Mouse (Mus musculus) erythroid progenitor cell, adult 5-6 weeks (primary cell): ENCODE measurements around the gene Masp1. TPM values are rescaled to one million over a fixed set of nuclear protein-coding genes. Genes with fewer than 3 reads are reported as not detected.

Experiments used
- ATAC-seq: replicated peaks from 2 replicates; pipeline ENCODE4 v1.8.0; 2016; ENCODE audit warnings: moderate number of reproducible peaks, mild to moderate bottlenecking, moderate TSS enrichment, inconsistent platforms; ENCODE audit not compliant: poor library complexity, low FRiP score, severe bottlenecking
- total RNA-seq, 2 experiments: library from RNA; stranded (forward) in 1 of 2; stranded (reverse) in 1 of 2; fragments of 150-400 nt in 1 of 2; fragments of 186-747, 209-891 nt in 1 of 2; gene quantifications; 2 replicates each; pipeline versions ENCODE4 v1.2.3 to v1.2.4; 2015 to 2017; ENCODE audit warnings: low replicate concordance in 2 of 2

The Masp1 gene
- total RNA-seq, 2 experiments from 2014 or later = not detected

DNA sequence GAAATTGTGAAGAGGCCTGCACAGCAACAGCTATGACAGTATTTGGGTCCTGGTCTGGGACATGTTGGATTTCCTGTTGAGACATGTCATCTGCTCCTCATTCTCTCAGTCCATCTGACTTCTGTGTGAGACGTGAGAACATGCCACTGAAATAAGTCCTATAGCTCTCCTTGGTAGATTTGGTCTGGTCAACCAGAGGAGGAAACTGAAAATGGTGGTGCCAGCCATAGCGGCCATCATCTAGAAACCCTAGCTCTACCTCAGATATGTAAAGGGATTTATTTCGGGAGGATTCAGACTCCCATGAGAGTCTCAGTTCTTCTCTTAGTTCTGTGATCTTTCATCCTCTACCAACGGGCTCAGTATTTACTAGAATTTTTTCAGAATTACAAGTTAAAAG lies 45.0 kb downstream of the Masp1 start:
- no peak for ATAC-seq

DNA sequence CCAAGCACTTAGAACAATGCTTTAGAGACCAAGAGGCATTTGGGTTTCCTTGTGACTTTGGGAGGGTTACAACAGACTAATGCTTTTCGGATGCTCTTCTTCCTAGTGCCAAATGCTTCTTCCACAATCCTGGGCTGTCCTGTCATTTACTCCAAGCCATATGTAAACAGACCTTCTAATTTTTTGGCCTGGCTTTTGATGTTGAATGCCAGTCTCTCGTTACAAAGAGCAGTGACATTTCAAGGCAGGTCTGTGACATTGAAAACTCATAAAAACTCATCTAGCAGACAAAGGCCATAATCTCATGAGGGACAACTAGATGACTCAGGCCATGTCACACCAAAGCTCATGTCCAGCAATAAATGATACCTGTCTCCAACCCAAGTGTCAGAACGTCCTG lies 48.6 kb downstream of the Masp1 start:
- ATAC-seq = no peak

DNA sequence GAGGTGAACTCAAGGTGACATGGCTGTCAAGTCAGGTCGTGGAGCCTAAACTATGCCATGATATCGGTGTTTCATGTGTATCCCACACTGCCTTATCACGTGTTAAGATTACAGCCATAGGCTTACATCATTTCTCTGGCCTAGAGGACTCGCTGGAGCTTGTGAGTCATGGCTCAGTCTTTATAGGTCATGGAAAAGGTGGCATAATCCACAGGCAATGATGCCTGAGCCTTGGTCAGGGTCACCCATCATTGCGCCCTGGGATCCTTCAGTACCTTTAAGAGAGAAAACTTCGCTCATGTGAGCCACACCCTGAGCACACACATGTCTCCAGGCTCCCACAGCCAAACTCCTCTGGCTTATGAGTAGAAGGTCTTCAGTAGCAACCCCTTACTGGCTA lies 49.1 kb downstream of the Masp1 start:
- no peak for ATAC-seq

DNA sequence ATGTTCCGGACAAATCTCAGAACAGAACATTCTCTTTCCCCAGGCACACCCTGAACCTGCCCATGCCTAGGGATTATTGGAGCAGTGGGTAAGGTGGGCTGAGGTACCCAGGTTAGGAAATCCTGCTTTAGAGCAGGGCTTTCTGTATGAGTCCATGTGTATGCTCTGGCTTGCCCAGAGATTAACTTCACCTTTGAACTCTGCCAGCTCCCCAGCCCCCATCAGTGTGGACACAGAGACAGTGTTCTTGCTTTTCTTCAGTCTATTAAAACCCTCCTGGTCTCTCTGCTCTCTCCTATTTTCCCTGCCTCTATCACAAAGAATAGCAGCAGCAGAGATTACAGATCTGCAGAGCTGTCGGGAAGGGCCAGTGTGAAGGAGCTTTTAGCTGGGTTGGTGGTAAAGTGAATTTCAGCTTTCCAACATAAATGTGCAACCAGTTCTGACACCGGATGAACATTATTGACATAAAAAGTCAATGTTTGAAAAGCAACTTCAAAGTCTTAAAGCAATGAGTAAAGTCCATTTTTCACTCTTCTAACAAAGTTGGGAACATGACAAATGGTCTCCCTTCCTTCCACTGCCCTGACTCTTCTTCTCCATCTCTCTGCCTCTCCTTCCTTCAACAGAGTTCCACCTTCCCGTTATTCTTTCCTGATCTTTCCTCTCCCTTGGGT lies 56.8 kb downstream of the Masp1 start:
- ATAC-seq = no peak

DNA sequence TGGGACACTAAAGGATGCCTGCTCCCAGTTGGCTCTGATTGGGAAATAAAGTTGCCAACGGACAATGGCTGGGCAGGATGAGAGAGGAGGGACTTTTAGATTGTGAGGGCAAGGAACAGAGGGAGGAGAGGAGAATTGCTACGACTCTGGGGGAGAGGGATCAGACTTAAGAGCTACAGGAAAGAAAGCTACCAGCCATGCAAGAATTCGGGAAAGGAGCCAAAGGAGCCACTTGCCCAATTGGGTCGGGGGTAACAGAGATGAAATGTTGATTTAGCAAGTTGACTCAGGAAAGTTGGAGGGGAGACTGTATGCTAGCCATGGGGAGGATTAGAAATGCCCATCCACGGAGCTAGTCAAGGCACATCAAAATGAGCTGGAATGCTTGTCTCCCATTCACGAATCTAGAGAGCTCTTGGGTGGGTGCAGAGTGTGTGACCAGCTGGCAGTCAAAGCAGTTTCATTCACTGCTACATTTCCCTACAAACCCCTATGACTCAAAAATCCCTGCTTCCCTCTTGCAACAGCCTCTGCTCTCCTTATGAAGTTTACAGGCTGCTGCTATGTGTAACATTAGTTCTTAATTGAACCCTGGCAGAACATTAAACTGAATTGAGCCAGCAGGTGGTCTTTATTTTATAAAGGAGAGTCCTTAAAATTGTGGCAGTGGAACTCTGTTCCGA lies 61.6 kb downstream of the Masp1 start:
- no peak for ATAC-seq

DNA sequence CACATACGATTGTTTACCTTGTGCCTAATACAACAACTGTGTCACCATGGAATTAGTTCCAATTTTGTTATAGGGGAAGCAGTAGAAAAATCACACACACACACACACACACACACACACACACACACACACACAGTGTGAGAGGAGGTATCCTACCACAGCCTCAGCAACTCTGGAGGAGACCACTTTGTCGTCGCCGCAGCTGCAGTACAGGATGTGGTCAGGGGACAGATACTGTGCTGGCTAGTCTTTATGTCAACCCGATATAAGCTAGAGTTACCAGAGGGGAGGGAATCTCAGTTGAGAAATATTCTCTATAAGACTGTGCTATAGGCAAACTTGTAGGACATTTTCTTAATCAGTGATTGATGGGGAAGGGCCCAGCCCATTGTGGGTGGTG lies 63.3 kb downstream of the Masp1 start:
- no peak for ATAC-seq

DNA sequence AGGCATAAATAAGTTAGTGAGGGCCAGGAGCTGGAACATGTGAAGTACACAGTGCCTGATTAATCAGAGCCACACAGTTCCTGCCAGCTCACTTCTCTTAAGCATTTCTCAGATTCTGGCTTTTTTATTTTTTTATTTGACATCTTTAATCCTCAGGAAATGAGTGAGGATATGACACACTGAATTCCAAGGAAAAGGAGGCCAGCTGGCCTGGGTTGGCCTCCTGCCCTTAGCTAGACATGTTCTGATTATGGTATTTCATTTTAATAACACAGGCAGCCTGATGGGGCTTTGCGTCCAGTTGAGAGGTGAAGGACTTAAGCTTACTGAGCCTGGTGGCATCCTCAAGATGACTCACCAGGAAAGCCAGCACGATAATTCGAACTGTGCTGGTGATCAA lies 64.1 kb downstream of the Masp1 start:
- no peak for ATAC-seq

DNA sequence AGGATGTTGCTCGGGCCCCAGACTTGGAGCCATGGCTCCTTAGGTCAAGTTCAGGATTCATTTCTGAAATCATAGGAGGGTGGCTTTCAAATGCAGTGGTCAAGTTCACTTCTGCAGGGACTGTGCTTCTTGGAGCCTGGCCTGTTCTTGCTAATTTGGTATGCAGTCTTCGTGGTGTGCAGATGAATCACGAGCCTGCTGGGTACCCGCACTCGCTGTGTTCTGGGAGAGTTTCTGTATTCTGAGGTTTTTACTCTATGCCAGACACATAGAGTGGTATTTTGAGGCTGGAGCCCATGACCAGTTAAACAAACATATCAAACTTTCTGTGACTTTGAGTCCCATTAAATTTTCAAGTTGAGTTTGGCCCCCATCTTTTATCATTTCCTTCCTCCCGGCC lies 66.2 kb downstream of the Masp1 start:
- ATAC-seq = no peak

DNA sequence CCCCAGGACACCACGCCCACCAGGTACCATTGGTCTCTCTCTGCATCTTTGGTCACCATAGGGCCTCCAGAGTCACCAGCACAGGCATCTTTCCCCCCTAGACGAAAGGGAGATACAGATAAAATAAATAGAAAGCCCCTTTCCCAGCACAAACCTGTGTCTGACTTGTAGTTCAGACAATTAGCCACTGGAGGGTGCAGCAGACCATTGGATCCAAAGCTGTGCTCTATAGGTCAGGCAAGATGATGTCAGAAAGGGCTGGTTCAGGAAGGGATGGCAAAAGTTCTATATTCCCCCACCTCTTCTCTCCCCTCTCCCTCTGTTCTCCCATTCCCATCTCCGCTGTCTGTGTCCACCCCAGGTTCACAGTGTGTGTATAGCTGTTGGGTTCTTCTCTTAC lies 68.1 kb downstream of the Masp1 start:
- ATAC-seq = no peak

DNA sequence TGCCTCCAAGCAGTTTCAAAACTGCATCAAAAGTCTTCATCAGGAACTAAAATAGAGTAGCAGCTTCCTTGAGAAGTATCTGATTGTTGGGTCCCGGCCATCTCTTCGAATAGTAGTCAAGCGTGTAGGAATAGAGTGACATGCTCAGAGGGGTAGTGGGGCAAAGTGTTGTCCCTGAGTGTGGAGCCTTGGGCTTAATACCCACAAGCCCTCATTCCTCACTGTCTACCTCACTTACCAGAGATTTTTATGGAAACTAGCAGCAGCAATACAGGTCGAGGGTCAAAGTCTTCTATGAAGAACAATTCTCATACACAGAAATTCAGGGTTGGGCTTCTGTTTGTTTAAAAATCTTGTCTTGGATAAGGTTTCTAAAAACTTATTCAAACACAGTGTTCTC lies 69.8 kb downstream of the Masp1 start:
- no peak for ATAC-seq

DNA sequence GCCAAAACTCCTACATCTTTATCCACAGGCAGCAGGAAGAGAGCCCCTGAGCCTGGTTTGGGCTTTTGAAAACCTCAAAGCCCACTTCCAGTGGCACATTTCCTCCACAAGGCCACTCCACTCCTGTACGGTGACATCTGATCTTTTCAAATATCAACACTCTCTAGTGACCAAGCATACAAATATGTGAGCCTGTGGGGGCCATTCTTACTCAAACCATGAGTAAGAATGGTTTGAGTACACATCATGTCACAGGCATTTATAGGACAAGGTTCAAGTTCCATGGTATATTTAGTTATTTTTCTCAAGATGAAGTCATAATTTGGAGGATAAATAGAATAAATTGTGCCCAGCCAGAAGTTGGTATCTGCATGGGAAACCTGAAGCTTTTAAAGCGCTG lies 70.7 kb downstream of the Masp1 start:
- ATAC-seq = no peak

DNA sequence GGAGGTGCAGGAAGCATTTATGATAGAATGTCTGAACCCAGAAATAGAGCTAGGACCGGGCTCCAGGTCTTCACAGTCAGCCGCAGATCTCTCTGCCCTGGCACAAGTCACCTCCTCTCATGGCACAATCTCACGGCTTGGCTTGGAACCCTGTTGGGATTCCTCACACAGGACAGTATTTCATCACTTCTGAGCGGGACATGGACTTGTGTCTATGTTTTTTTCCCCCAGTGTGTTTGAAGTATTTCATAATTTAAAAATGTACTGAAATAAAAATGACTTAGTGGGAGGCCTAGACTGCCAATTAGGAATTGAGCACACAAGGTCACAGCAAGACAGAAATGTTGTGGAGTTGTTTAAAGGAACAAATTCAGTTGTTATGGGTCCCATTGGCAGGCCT lies 76.4 kb downstream of the Masp1 start:
- no peak for ATAC-seq

DNA sequence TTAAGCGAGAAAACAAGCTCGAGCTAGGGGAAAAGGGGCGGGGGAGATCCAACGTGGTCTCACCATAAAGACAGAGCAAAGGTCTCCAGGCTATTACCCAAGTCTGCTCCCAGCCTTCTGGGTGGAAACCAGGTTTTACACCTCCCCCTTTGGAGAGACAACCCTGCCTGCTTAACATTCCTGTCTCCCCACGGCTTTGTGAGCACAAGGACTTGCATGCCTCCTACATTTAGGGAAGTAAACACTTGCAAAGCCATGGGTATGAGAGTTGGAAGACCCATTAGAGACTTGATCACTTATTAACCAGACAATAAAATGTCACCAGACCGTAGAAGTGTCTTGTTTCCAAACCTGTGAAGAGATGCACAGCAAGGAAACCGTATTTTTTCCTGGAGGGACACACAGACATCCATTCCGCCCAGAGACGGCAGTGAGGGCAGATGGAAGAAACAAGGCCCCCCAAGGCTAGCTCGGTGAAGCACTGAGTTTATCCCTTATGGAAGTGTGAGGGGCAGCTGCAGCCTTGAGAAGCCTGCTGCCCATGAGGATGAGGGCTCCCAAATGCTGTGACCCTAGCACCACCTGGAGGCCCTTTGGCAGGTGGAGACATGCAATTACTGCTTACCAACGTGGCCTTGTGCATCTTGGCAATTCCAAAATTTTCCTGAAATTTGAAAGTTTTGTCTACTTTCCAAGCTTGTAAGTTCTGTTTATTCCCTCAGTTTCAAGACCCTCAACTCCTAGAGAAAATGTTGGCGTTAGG lies 83.0 kb downstream of the Masp1 start:
- ATAC-seq = no peak

DNA sequence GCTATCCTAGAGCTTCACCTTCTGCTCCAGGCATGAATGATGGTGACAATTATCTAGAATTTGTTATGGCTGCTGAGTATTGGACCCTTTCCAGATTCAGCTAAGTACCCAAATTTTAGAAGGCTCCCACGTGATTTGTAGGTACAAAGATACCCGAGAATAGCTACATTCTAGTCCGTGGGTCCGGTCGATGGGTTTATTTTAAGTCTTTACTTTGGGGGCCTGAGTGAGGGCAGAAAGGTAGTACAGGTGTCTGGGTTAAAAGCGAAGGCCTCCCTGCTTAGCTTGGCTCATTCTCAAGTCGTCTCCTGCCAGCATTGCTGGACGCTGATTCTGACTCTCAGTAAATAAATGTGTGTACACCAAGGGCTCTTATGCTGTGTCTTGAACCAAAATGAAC lies 90.6 kb downstream of the Masp1 start:
- no peak for ATAC-seq

DNA sequence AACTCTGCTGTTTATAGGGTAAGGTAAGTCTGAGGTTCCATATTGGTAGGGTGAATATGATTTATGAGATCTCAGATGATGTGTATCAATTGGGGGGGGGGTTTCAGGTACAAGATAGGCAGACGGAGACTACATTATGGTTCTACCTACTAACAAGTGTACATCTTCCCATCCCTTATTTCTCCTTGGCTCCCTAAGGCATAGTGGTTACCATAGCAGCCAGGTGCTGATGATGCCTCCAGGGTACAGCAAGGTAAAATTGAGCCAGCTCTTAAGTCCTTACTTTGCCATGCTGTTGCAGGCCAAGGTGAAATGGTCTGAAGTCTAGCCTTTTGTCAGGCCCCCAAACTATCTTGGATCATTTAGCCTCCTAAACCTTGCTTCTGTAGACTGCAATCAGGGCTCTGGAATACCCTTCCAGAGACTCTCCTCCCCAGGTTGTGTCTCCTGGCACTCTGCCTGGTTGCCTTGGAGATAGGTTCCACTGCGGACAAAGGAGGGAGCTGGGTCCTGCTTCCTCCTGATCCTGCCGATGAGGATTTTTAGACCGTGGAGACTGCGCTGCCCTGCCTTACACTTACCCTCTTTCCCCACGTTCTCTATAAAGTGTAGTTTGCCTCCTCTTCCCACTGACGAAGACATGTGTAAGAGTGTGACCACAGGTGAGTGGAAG lies 91.8 kb downstream of the Masp1 start, which contains the start of gene Rtp1:
TSS of gene Rtp1 (plus strand) at position 487 of the 673 bp plus-strand sequence.
- ATAC-seq = no peak

DNA sequence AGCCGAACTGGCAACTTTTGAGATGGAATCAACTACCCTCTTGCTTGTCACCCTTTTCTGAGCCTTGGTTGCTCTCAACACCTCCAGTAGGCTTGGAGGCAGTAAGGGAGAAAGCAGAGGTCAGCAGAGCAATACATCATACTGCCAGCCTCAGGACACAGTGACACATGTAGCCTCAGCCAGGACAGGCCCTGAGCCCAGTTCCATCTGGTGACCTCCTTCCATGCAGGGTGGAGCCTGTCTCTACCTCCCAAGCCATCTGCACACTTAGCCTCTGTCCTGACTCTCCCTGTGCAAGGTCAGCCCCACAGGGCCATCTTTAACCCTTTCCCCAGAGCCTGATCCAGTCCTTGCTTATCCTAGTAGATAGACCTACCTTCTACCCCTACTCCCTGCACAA lies 92.9 kb downstream of the Masp1 start:
- ATAC-seq = no peak

DNA sequence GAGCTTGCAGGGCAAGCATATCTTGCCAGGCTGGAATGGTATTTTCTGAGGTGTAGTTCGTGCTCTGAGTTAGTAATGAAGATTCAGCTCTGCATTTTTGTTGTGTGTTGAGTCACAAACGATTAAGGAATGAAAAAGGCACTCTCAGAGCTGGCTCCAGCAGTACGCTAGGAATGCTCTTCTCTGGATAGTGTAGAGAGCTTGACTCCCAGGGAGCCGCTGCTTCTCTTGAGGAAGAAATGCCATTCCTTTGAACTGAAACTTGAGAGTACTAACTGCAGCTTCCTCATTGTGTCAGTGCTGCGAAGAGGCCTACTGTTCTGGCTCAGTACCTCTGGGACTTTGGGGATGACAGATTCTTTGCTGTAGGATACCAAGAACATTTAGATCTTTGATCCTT lies 96.8 kb downstream of the Masp1 start:
- no peak for ATAC-seq

DNA sequence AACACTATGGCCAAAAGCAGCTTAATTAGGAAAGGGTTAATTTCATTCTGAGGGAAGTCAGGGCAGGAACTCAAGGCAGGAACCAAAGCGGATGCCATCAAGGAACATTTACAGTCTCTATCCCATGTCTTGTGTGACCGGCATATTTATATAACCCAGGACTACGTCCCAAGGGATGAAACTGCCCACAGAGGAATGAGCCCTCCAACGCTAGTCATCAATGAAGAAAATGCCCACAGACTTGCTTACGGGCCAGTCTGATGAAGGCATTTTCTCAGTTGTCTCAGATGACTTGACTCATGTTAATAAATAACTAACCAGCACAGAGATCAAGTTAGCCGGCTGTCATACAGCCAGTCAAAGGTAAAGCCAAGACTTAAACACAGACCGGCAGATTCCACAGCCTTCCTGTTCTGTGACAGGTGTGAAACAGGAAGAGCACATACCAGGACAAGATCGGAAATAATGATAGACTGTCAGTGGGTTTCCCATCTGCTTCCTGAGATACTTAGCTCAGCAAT lies 101.0 kb downstream of the Masp1 start:
- ATAC-seq = no peak

DNA sequence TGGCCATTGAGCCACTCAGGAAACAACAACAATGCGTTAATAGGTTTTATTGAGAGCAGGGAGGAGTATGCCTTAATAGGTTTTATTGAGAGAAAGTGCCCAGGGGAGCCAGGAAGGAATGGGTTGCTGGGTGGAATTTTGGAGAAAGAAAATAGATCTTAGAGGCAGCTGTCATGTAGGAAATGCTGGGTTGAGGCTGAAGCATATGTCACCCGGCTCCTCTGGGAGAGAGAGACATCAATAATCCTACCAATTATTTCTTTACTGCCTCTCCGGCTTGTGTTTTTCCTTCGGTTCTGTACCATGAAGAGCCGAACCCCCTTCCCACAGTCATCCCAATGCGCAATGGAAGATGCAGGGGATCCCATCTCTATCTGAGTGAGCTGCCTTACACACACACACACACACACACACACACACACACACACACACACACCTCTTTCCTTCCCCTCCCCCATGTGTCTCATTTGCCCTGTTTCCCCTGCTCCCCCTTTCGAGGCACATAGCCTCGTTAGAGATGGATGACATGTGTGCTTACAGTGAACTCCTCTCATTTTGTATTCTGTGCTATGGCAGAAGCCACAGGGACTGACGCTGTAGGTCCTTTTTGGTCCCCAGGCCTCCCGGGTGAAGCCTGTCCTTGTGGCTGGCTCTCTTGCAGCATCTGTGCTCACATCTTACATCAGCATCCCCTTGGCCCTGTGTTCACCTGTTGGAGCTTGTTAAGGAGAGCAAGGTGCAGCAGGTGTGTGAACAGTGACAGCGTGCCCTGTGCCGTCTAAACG lies 103.0 kb downstream of the Masp1 start:
- no peak for ATAC-seq
